Mouse (Mus musculus) spleen, postnatal 10 days (tissue): ENCODE data around the gene Cry2.

Experiments
- DNase-seq, 2 experiments: peaks; one replicate each; pipeline ENCODE4 v3.0.0; 2021 to 2022; ENCODE audit warnings: low spot score in 2 of 2

Cry2 gene

GRCm38 (mm10) chr2:92445890-92446289, 12.0 kb upstream of the Cry2 start:
- no peak for DNase-seq

DNA sequence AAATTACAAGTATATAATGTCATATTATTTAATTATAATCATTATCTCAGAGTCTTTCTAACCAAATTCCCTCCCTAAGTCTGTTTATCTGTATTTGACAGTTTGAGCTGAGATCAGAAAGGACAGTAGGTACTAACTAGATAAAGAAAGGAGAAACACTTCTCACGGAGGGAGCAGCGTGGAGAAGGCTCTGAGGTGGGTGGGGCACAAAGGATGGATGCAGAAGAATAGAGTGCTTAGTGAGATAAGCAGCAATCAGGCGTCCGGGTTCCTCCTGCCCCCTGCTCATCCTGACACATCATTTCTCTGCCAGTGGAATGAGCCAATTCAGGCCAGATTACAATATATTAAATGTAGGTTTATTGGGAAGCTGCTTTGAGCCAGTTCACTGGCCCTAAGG, 10.5 kb upstream of the Cry2 start:
- no peak for DNase-seq

DNA sequence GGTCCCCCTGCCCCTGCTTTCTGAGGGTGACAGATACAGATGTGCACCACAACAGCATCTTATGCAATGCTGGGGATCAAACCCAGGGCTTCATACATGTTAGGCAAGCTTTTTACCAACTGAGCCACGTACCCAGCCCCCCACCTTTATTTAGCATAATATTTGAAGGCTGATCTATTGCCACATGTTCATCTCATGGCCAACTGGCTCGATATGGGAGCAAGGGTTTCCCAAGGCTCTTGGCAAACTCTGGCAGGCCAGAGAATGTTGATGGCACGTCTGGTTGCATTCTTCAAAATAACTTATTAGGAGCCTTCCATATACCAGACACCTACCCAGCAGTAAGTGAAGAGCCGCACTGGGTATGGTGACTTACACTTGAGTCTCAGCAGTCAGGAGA, 9.5 kb upstream of the Cry2 start:
- no peak for DNase-seq

DNA sequence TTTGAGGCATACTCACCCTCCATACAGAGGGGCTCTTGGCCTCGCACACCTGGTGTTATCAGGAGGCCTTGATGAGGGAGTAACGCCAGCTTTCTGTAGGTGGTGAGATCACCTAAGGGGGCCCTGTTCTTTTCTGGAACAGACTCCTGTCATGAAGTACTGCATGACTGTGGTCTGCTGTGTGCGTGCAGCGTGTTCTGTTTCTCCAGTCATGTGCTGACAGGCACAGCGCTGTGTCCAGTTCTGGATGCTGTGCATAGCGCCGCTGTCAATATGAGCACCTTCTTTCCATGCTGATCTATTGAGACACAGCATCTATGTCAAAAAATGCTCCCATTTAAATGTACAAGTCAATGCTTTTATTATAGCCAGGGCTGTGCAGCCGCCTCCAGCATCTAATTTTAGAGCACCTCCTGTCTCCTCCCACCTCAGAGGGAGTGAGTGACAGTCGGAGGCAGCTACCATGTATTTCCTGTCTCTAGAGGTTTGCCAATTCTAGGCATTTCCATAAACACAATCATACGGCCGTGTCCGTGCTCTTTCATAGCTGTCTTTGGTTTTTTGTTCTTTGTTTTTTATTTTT, 8.7 kb upstream of the Cry2 start:
- DNase-seq = no peak

- no peak for DNase-seq
Measured at GRCm38 (mm10) chr2:92440432-92440831, 6.6 kb upstream of the Cry2 start.

- DNase-seq = no peak
Measured at GRCm38 (mm10) chr2:92438567-92438966, 4.7 kb upstream of the Cry2 start.

- DNase-seq = peak; percentile 47 to 76
Measured at GRCm38 (mm10) chr2:92437875-92438274, 4.0 kb upstream of the Cry2 start.

DNA sequence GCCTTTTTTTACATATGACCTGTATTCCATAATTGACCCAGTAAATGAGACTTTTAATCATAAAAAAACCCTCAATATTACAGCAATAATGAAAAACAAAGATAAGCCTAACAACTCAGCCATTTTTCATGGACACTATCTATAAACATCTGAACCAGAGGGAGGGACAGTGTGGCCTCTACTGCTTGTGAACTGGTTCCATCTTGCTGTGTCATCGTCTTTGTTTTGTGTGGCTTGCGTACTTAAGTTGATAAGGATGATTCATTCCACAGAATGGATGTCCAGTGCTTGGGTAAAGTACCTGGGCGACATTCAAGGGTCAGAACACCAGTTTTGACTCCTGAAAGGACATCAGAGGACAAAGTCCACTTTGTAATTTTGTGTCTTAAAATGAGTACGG, 3.5 kb upstream of the Cry2 start:
- DNase-seq = no peak

GRCm38 (mm10) chr2:92435023-92435422, 1.2 kb upstream of the Cry2 start:
- DNase-seq = no peak

GRCm38 (mm10) chr2:92434375-92434745, 517 bp upstream of the Cry2 start:
- no peak for DNase-seq

GRCm38 (mm10) chr2:92432299-92433295, 1.2 kb downstream of the Cry2 start:
- DNase-seq = peak in 1 of 2 experiments; percentile 36

DNA sequence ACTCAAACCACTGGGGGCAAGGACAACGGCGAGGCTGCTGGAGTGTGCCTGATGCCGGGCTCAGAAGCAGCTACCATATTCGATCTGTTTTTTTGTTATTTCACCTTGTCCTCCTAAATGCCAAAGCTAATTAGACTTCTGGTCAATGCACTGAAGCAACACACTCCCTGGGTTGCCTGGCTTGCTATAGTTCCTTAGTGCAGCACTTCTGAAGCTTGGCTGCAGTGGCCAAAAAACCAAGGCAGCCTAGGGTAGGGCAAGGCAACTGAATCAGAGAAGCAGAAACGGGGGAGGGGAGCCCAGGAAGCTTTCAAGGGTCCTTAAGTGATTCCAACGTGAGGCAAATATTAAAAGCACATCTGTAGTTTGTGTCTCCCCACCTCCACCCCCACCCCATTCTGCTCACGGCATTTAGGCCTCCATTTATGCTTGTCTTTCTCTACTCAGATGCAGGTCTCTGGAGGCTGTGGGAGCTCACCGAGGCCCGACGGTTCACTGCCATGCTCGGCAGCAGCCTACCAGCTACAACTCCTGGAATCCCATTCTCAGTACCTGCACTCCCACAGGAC, 2.1 kb downstream of the Cry2 start:
- DNase-seq = no peak

GRCm38 (mm10) chr2:92430723-92431541, 2.9 kb downstream of the Cry2 start:
- DNase-seq = peak in 1 of 2 experiments; percentile 36

DNA sequence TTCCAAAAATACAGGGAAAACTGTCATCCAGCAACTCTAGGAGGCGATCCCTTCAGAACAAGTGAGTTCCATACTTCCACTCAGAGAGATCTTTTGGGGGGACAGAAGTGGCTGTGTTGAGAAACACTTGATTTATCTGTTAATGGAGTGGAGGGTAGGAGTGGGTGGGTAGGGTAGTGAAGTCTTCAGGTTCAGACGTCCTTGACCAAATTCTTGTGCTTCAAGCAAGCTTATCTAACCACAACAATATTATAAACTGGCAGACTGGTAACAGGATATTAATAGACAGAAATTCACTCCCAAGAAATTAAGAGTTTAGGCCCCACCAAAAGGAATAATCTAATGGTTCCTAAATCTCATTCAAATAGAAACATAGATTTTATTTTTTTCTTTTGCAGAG, 3.8 kb downstream of the Cry2 start:
- DNase-seq = no peak

- no peak for DNase-seq
Measured at GRCm38 (mm10) chr2:92427882-92428281, 6.0 kb downstream of the Cry2 start.

DNA sequence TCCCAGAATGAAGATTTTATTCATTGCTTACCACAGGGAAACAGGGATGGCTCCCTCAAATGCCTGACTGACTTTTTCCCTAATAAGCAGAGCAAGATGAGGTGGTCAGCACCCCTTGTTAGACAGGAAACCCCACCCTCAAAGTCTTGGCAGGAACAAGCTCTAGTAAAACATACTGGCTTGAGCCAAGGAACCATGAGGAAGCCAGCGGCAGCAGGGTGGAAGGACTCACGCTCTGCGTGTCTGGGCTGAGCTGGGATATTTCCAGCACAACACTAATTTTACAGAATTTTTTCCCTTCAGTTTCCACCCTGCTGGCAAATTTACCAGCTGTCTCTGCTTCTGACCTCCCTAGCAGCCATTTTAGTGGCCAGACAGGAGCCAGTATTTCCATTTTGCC, 7.4 kb downstream of the Cry2 start:
- no peak for DNase-seq

DNA sequence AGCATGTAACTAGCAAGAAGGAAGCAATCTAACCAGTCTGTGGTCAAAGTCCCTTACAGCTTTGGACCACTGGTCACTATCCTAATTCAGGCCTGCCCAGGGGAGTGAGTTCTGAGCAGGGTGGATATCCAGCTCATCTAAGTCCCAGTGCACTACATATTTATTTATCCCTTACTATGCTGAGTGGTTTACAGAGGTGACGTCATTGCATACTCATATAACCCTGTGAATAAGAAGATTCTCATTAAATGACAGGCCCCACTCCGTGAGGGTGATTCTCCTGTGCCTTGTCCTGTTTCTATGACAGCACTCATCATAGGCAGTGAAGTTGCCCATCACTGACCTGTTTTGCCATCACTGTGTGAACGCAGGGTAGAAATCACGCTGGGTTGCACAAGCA, 8.5 kb downstream of the Cry2 start:
- DNase-seq = no peak

- no peak for DNase-seq
Measured at GRCm38 (mm10) chr2:92424462-92425308, 9.2 kb downstream of the Cry2 start.

DNA sequence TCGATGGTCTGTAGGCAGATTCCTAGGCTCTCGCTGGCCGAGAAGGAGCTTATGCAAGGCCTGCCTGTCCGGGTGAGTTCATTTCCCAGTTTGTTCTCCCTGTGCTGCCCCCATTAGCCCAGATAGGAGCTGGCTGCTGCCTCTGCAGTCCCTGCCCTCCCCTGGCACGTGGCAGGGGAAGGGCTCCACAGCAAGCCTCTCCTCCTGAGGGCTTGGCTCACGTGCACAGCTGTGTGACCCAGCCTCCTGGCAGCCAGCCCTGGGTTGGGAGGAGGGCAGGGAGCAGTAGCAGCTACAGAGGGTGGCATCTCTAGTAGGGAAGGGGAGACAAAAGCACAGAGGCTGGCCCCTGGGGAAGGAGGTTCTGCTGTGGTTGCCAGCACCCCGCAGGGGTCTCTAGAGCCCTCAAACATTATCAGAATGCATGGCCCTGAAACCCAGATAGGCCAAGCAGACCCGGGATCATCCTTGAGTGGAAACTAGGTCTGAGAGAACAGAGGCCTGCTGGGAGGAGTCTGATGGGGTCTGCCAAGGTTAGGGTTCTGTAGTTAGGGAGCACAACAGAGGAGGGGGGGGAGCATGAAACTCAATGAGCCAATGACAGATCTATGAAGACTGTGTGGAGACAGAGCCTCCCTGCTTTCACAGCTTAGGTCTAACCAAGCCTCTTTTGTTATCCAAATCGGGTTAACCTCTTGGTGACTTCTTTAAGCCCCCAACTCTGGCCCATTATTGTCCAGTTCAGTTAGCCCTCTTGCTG, 10.0 kb downstream of the Cry2 start:
- DNase-seq = peak in 1 of 2 experiments; percentile 56

- DNase-seq = no peak
Measured at GRCm38 (mm10) chr2:92423156-92423555, 10.7 kb downstream of the Cry2 start.
